Mouse (Mus musculus) limb, embryonic 14.5 days (tissue): Measurements from ENCODE around the gene Csf1. TPM values are rescaled to one million over a fixed set of nuclear protein-coding genes. Genes with fewer than 3 reads are reported as not detected.

Experiments used
- ATAC-seq: fragments of 200-750 bp; cut with Nextera tagmentation; 2 replicates; pipeline ENCODE4 v1.8.0; 2017; ENCODE audit warnings: low read depth, moderate number of reproducible peaks, moderate TSS enrichment; ENCODE audit not compliant: low FRiP score
- DNase-seq: peaks from one replicate; pipeline ENCODE4 v3.0.0-alpha.2; 2015; ENCODE audit warnings: low spot score
- H3K27ac ChIP-seq: fragments of 300-500 bp; sonication (generic); replicated peaks from 2 replicates; pipeline ENCODE4 v1.5.1; 2014; ENCODE audit warnings: low read depth, mild to moderate bottlenecking, low read length, moderate library complexity, mixed read lengths
- H3K27me3 ChIP-seq: fragments of 300-500 bp; sonication (generic); 2 replicates; pipeline ENCODE4 v1.6.1; 2014; ENCODE audit warnings: low read length, mixed read lengths; ENCODE audit not compliant: control insufficient read depth, insufficient read depth
- H3K36me3 ChIP-seq: fragments of 300-500 bp; sonication (generic); 2 replicates; pipeline ENCODE4 v1.6.1; 2014; ENCODE audit warnings: mild to moderate bottlenecking, low read length, moderate library complexity, mixed read lengths; ENCODE audit not compliant: control insufficient read depth, insufficient read depth
- H3K4me1 ChIP-seq: fragments of 300-500 bp; sonication (generic); 2 replicates; pipeline ENCODE4 v1.6.1; 2014; ENCODE audit warnings: antibody characterized with exemption, low read length, mixed read lengths; ENCODE audit not compliant: control insufficient read depth, insufficient read depth
- H3K4me2 ChIP-seq: fragments of 300-500 bp; sonication (generic); replicated peaks from 2 replicates; pipeline ENCODE4 v1.6.1; 2014; ENCODE audit warnings: low read depth, mild to moderate bottlenecking, low read length, moderate library complexity; ENCODE audit not compliant: severe bottlenecking
- H3K4me3 ChIP-seq: fragments of 300-500 bp; sonication (generic); replicated peaks from 2 replicates; pipeline ENCODE4 v1.5.1; 2014; ENCODE audit warnings: low read length
- H3K9ac ChIP-seq: fragments of 300-500 bp; sonication (generic); 2 replicates; pipeline ENCODE4 v1.6.1; 2014; ENCODE audit warnings: mild to moderate bottlenecking, low read depth, low read length, moderate library complexity; ENCODE audit not compliant: severe bottlenecking
- H3K9me3 ChIP-seq: fragments of 300-500 bp; sonication (generic); 2 replicates; pipeline ENCODE4 v1.6.1; 2016; ENCODE audit warnings: low read length; ENCODE audit not compliant: control insufficient read depth
- POLR2A ChIP-seq: fragments of 200-500 bp; IDR thresholded peaks from 2 replicates; pipeline ENCODE4 v1.8.0; 2012; ENCODE audit warnings: inconsistent platforms, mild to moderate bottlenecking, moderate library complexity, borderline replicate concordance; ENCODE audit not compliant: insufficient read depth, insufficient read length; ENCODE audit errors: extremely low read depth
- WGBS: fragments of 180-500 bp; shearing (Covaris S2); extraction: QIAGEN DNeasy Blood & Tissue Kit; methylation state at CpG from one replicate; pipeline ENCODE4 v1.1.7; 2014; 5-methylcytosine and 5-hydroxymethylcytosine counted together
- polyA plus RNA-seq, 2 experiments: library from polyadenylated mRNA; depleted of rRNA in 1 of 2; stranded (reverse) in 1 of 2; unstranded in 1 of 2; fragments of >200 nt; fragmentation: Nextera tagmentation in 1 of 2; extraction: Ambion mirVana in 1 of 2; gene quantifications; 2 replicates each; pipeline versions ENCODE4 v1.2.1 to v1.2.3; 2012 to 2014

The Csf1 gene
- polyA plus RNA-seq, 2 experiments: 12.7 to 14.9 TPM

GRCm38 (mm10) chr3:107792736-107793135 is 32.5 kb upstream of the Csf1 start:
- WGBS: 77% methylated on average over 5 of the region's 5 CpGs
- no peak for TF ChIP-seq POLR2A
- Histone ChIP-seq H3K27me3 (no peaks in the 10 kb centered on the region), H3K4me1 (peaks cover 29% of the 10 kb centered on the region), H3K36me3 (no peaks in the 10 kb centered on the region), H3K4me3 (no peak overlapping the region), H3K9me3 (no peaks in the 10 kb centered on the region), H3K27ac (peak overlapping the region; percentile 93), H3K4me2 (no peak overlapping the region), H3K9ac (no peak overlapping the region)
- no peak for DNase-seq
- ATAC-seq: no peak

GRCm38 (mm10) chr3:107790766-107791303 is 30.6 kb upstream of the Csf1 start:
- Histone ChIP-seq H3K36me3 (no peaks in the 10 kb centered on the region), H3K4me2 (no peak overlapping the region), H3K27ac (no peak overlapping the region), H3K9ac (no peak overlapping the region), H3K9me3 (no peaks in the 10 kb centered on the region), H3K27me3 (no peaks in the 10 kb centered on the region), H3K4me3 (no peak overlapping the region), H3K4me1 (peaks cover 40% of the 10 kb centered on the region)
- no peak for ATAC-seq
- DNase-seq: no peak
- no peak for TF ChIP-seq POLR2A
- WGBS: 83% methylated on average over 11 of the region's 11 CpGs

GRCm38 (mm10) chr3:107790227-107790626 is 30.0 kb upstream of the Csf1 start:
- Histone ChIP-seq H3K4me2 (no peak overlapping the region), H3K27me3 (no peaks in the 10 kb centered on the region), H3K36me3 (no peaks in the 10 kb centered on the region), H3K27ac (no peak overlapping the region), H3K9me3 (no peaks in the 10 kb centered on the region), H3K4me1 (peaks cover 40% of the 10 kb centered on the region), H3K4me3 (no peak overlapping the region), H3K9ac (no peak overlapping the region)
- 78% methylated on average over 3 of the region's 3 CpGs for whole genome bisulfite sequencing
- ATAC-seq (no peak), DNase-seq (no peak)
- TF ChIP-seq POLR2A: no peak

- H3K27ac ChIP-seq: no peak overlapping the region
- WGBS: 68% methylated on average over 3 of the region's 3 CpGs
- H3K4me1 ChIP-seq: peaks cover 36% of the 10 kb centered on the region
- H3K4me2 ChIP-seq: no peak overlapping the region
- no peaks in the 10 kb centered on the region for H3K9me3 ChIP-seq
- H3K36me3 ChIP-seq: no peaks in the 10 kb centered on the region
- H3K27me3 ChIP-seq: no peaks in the 10 kb centered on the region
- H3K9ac ChIP-seq: no peak overlapping the region
- no peak overlapping the region for H3K4me3 ChIP-seq
- no peak for ATAC-seq
- no peak for TF ChIP-seq POLR2A
- no peak for DNase-seq
Measured at GRCm38 (mm10) chr3:107788885-107789284, 28.6 kb upstream of the Csf1 start.

- Histone ChIP-seq H3K4me1 (peaks cover 26% of the 10 kb centered on the region), H3K9ac (no peak overlapping the region), H3K27ac (no peak overlapping the region), H3K36me3 (no peaks in the 10 kb centered on the region), H3K4me2 (no peak overlapping the region), H3K9me3 (no peaks in the 10 kb centered on the region), H3K4me3 (no peak overlapping the region), H3K27me3 (no peaks in the 10 kb centered on the region)
- ATAC-seq (no peak), DNase-seq (no peak)
- TF ChIP-seq POLR2A: no peak
- 64% methylated on average over 15 of the region's 15 CpGs for WGBS
Measured at GRCm38 (mm10) chr3:107787613-107788501, 27.6 kb upstream of the Csf1 start.
